Mouse (Mus musculus): ENCODE measurements around the gene Gba.

DNA sequence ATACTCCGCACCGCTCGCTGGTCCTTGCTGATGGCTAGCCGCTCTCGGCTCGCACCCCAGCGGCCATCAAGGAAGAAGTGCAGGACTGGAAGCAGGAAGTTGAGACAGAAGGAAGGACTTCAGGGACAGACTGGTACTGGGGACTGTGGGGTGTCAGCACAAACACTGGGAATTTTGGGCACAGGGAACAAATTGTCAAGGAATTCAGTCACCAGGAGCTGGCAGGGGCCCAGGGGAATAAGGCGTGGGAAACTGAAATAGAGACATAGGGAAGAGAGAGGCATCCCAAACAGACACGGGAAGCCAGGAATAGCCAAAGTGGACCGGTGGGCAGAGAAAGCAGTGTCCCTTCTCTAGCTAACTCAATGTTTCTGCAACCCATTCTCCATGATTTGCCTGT, 33.8 kb downstream of the Gba start:
- TF ChIP-seq CTCF (IDR thresholded peaks at IDR 0.05; ENCODE audit: control insufficient read depth, insufficient read depth, insufficient read length) (no peak), USF1 (IDR thresholded peaks at IDR 0.05; ENCODE audit: low read depth) (no peak), MAX (IDR thresholded peaks at IDR 0.05) (no peak), CEBPB (IDR thresholded peaks at IDR 0.05; ENCODE audit: low read depth) (no peak), MYOD1 (IDR thresholded peaks at IDR 0.05; ENCODE audit: control insufficient read depth, insufficient read length, low read depth) (no peak)
